Mouse (Mus musculus) kidney, adult 10 weeks (tissue): ENCODE measurements around the gene Vmn1r58. TPM values are rescaled to one million over a fixed set of nuclear protein-coding genes. Genes with fewer than 3 reads are reported as not detected.

Source experiments
- polyA plus RNA-seq: library from polyadenylated mRNA; stranded (reverse); fragments of 350-450 nt; fragmentation: Illumina TruSeq; extraction: RNeasy Lipid Tissue Mini Kit (QIAGEN cat#74804); gene quantifications from one replicate; pipeline ENCODE4 v1.2.3, GENCODE M21; 2014; ENCODE audit warnings: low read depth, low replicate concordance

Gene Vmn1r58
- not detected for polyA plus RNA-seq

GRCm38 (mm10) chr7:5413296-5413695 is at the start of gene Vmn1r58:
Gene Vmn1r58 (minus strand): TSS chr7:5413396.

GRCm38 (mm10) chr7:5456674-5457073 is 43.5 kb upstream of the Vmn1r58 start, which contains the start of gene Vmn1r59:
Gene Vmn1r59 (minus strand): TSS chr7:5456774.

Other genes starting within 250 kb of the Vmn1r58 start
- not detected for gene Vmn1r56, start 216.6 kb downstream of the Vmn1r58 start, polyA plus RNA-seq
- not detected for gene Vmn1r57, start 194.9 kb downstream of the Vmn1r58 start, polyA plus RNA-seq
- gene Gm5065, start 62.9 kb downstream of the Vmn1r58 start, polyA plus RNA-seq: not detected
- gene Nlrp2, start 62.4 kb downstream of the Vmn1r58 start, polyA plus RNA-seq: not detected
- not detected for gene Vmn1r59, start 43.4 kb upstream of the Vmn1r58 start, polyA plus RNA-seq
- not detected for gene Vmn2r28, start 80.6 kb upstream of the Vmn1r58 start, polyA plus RNA-seq
- not detected for gene Vmn1r60, start 133.9 kb upstream of the Vmn1r58 start, polyA plus RNA-seq
- gene Vmn1r61, start 199.9 kb upstream of the Vmn1r58 start, polyA plus RNA-seq: not detected